Mouse (Mus musculus): ENCODE results near the gene Pskh1.

GRCm38 (mm10) chr8:105935105-105935504 is 34.9 kb downstream of the Pskh1 start:
- TF ChIP-seq POLR2A (IDR thresholded peaks at IDR 0.05; ENCODE audit: extremely low read depth, insufficient read depth, low read length) (no peak), CTCF (IDR thresholded peaks at IDR 0.05; ENCODE audit: extremely low read depth, insufficient read depth, low read length) (no peak)
